In the genomic region with DNA sequence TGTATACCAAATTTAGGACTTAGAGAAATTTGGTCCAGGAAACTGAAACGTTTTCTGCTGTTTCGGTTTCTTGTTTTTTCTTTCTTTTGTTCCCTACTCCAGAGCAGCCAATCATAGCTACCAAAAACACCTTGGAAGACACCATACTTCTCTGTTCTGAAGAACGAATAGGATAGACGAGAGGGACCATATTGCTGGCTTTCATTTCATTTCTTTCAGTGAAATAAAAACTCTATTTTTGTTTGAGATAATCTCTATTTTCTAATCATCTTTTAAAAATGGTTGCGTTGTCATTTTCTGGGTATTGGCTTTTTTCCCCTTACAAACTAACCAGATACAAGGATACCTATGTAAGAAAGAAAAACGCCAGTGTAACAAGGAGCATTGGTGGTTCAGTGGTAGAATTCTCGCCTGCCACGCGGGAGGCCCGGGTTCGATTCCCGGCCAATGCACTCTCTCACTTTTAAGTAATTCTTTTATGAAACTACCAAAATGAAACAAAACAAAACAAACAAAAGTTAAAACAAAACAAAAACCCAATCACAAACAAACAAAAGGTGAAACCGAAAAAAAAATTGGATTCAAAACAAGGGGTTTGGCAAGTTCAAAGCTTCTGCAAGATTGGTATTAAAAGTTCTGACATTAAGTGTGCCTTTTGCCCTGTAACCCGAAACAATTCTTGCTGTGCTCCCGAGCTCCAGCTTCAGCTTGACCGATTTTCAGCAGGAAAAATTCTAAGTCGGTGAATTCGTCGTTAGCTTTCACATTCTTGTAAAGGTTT, we compare ENCODE assay signal across 8 mouse cellular contexts. TPM values are rescaled to one million over a fixed set of nuclear protein-coding genes. Genes with fewer than 3 reads are reported as not detected.
DNase-seq lines count a peak whose midpoint lies in the region; ATAC-seq and TF ChIP-seq lines count a peak whose summit lies in the region.

No protein-coding gene starts in this region.

- H3K4me2 ChIP-seq in heart, embryonic 15.5 days, result peak overlapping the region; percentile 87

- H3K27me3 ChIP-seq in erythroblast, embryonic 14.5 days (ENCODE audit: control insufficient read depth), result no peaks in the 10 kb centered on the region
- H3K27me3 ChIP-seq in heart, embryonic 15.5 days, result no peaks in the 10 kb centered on the region

- no peaks in the 10 kb centered on the region for H3K36me3 ChIP-seq in erythroblast, embryonic 14.5 days (ENCODE audit: control insufficient read depth)
- no peaks in the 10 kb centered on the region for H3K36me3 ChIP-seq in heart, embryonic 15.5 days

- H3K9me3 ChIP-seq in erythroblast, embryonic 14.5 days (ENCODE audit: control insufficient read depth, low read length), result no peaks in the 10 kb centered on the region
- H3K9me3 ChIP-seq in heart, embryonic 15.5 days (replicated peaks), result no peaks in the 10 kb centered on the region

- H3K4me3 ChIP-seq in erythroblast, embryonic 14.5 days (replicated peaks), result peak overlapping the region; percentile 71
- H3K4me3 ChIP-seq in heart, embryonic 15.5 days, result peak overlapping the region; percentile 54
- peak overlapping the region; percentile 84 for H3K4me3 ChIP-seq in lung, adult 2 months (replicated peaks; ENCODE audit: extremely low read depth, low read depth, low read length)

- peak overlapping the region; percentile 82 for H3K27ac ChIP-seq in heart, embryonic 15.5 days

- TF ChIP-seq POLR2A in lung, adult 2 months (IDR thresholded peaks at IDR 0.05; ENCODE audit: borderline replicate concordance, extremely low read depth, low read depth, low read length), result no peak

- no peak for TF ChIP-seq CTCF in lung, adult 2 months (IDR thresholded peaks at IDR 0.05; ENCODE audit: insufficient read depth, low read length)

- peak overlapping the region; percentile 41; the same call in 1 of the 2 replicates for H3K9ac ChIP-seq in heart, embryonic 15.5 days

- peak; percentile 88 for DNase-seq in CD4-positive, CD25-positive, alpha-beta regulatory T cell, adult 2 months (ENCODE audit: low read depth, low spot score)
- DNase-seq in adrenal gland, postnatal 25 days, result peak; percentile 77
- DNase-seq in kidney, postnatal 10 days, result peak; percentile 88
- DNase-seq in lung, adult 2 months, result peak; percentile 71
- peak; percentile 85 for DNase-seq in thymus, postnatal 14 days

- WGBS in heart, embryonic 15.5 days, result 0% methylated on average over 19 of the region's 19 CpGs
- under 1% methylated on average over 19 of the region's 19 CpGs for WGBS in lung, adult 2 months

- peak; percentile 56 for ATAC-seq in heart, embryonic 15.5 days (replicated peaks; ENCODE audit: insufficient number of reproducible peaks, insufficient read depth, low FRiP score, low read depth)
- ATAC-seq in neutrophil, adult 5-6 weeks (ENCODE audit: extremely low read depth, insufficient number of reproducible peaks, low FRiP score, poor library complexity, severe bottlenecking), result peak; percentile 17; the same call in 1 of the 2 replicates

- H3K4me1 ChIP-seq in erythroblast, embryonic 14.5 days (ENCODE audit: control insufficient read depth), result peaks cover 43% of the 10 kb centered on the region
- H3K4me1 ChIP-seq in heart, embryonic 15.5 days (replicated peaks), result peaks cover 3% of the 10 kb centered on the region
- no peaks in the 10 kb centered on the region; the same call in 1 of the 2 replicates for H3K4me1 ChIP-seq in lung, adult 2 months (ENCODE audit: control insufficient read depth, insufficient read depth, low read length)

RNA-seq across cellular contexts. Expression of a gene that starts 13.8 kb away (rescaled TPM):
- total RNA-seq in adrenal gland, postnatal 25 days (2021), result 474 and 516 TPM in 2 replicates
- polyA plus RNA-seq in erythroblast, embryonic 14.5 days (2012), result 10.1 and 19.7 TPM in 2 replicates
- polyA plus RNA-seq in heart, embryonic 15.5 days (2015; fragmentation: Nextera tagmentation; extraction: Ambion mirVana), result 5.4 and 5.7 TPM in 2 replicates
- polyA plus RNA-seq in lung, adult 2 months (2012; rRNA removed), result 27.1 and 28.0 TPM in 2 replicates
- total RNA-seq in neutrophil, adult 5-6 weeks (2017), result 161 and 193 TPM in 2 replicates

RNA-seq across cellular contexts. Expression of a gene that starts 16.7 kb away (rescaled TPM):
- total RNA-seq in adrenal gland, postnatal 25 days (2021), result 63.3 and 106 TPM in 2 replicates
- polyA plus RNA-seq in erythroblast, embryonic 14.5 days (2012), result 52.5 and 62.7 TPM in 2 replicates
- 2.2 and 2.6 TPM in 2 replicates for polyA plus RNA-seq in heart, embryonic 15.5 days (2015; fragmentation: Nextera tagmentation; extraction: Ambion mirVana)
- 28.7 and 47.1 TPM in 2 replicates for polyA plus RNA-seq in lung, adult 2 months (2012; rRNA removed)
- total RNA-seq in neutrophil, adult 5-6 weeks (2017), result 3.5 and 5.0 TPM in 2 replicates

RNA-seq across cellular contexts. Expression of a gene that starts 18.2 kb away (rescaled TPM):
- total RNA-seq in adrenal gland, postnatal 25 days (2021), result 24.0 and 39.4 TPM in 2 replicates
- 8.8 and 11.7 TPM in 2 replicates for polyA plus RNA-seq in erythroblast, embryonic 14.5 days (2012)
- 1.6 and 3.1 TPM in 2 replicates for polyA plus RNA-seq in heart, embryonic 15.5 days (2015; fragmentation: Nextera tagmentation; extraction: Ambion mirVana)
- polyA plus RNA-seq in lung, adult 2 months (2012; rRNA removed), result 2.1 and 2.3 TPM in 2 replicates
- not detected in 2 replicates for total RNA-seq in neutrophil, adult 5-6 weeks (2017)

RNA-seq across cellular contexts. Expression of a gene that starts 26.2 kb away (rescaled TPM):
- total RNA-seq in adrenal gland, postnatal 25 days (2021), result 6.6 and 6.8 TPM in 2 replicates
- 0.43 and 3.0 TPM in 2 replicates for polyA plus RNA-seq in erythroblast, embryonic 14.5 days (2012)
- polyA plus RNA-seq in heart, embryonic 15.5 days (2015; fragmentation: Nextera tagmentation; extraction: Ambion mirVana), result 0.61 and 0.74 TPM in 2 replicates
- polyA plus RNA-seq in lung, adult 2 months (2012; rRNA removed), result 0.66 and 0.87 TPM in 2 replicates
- 5.8 and 6.4 TPM in 2 replicates for total RNA-seq in neutrophil, adult 5-6 weeks (2017)

RNA-seq across cellular contexts. Expression of a gene that starts 26.8 kb away (rescaled TPM):
- total RNA-seq in adrenal gland, postnatal 25 days (2021), result 33.9 and 36.7 TPM in 2 replicates
- 1.3 and 3.3 TPM in 2 replicates for polyA plus RNA-seq in erythroblast, embryonic 14.5 days (2012)
- 0.16 and 0.25 TPM in 2 replicates for polyA plus RNA-seq in heart, embryonic 15.5 days (2015; fragmentation: Nextera tagmentation; extraction: Ambion mirVana)
- 1.3 and 1.7 TPM in 2 replicates for polyA plus RNA-seq in lung, adult 2 months (2012; rRNA removed)
- total RNA-seq in neutrophil, adult 5-6 weeks (2017), result 21.9 and 24.1 TPM in 2 replicates

Comparison
In these comparisons a context has a peak if more than half of its experiments do, and no peak if none do; other contexts are left out.
1. Peak in every context shown above with its lines: DNase-seq, ATAC-seq, H3K4me3 ChIP-seq and H3K27ac ChIP-seq.